Mouse (Mus musculus) cerebellum, adult 2 months (tissue): ENCODE measurements at regions not wholly inside any gene's neighbourhood (a gene's known extent, or its start where the extent isn't known, plus 50 kb on each side); places are given as distances from the start of the nearest gene placed in this dataset.
"Not testable (repeated sequence)": the region's sequence is repeated elsewhere in the genome, so short reads cannot be mapped to it uniquely, and the experiment has no call there.

Experiments used
- DNase-seq, 2 experiments: peaks; one replicate each; pipeline ENCODE4 v3.0.0; 2021
- H3K27ac ChIP-seq: fragments of 200-500 bp; 2 replicates; pipeline ENCODE4 v1.5.1; 2012; ENCODE audit warnings: low read length, control low read depth, inconsistent platforms; ENCODE audit not compliant: insufficient read depth
- H3K27me3 ChIP-seq: fragments of 200-500 bp; 2 replicates; pipeline ENCODE4 v1.6.1; 2012; ENCODE audit warnings: inconsistent platforms, mild to moderate bottlenecking, low read length, moderate library complexity; ENCODE audit not compliant: control insufficient read depth, insufficient read depth
- H3K4me1 ChIP-seq: fragments of 200-500 bp; 2 replicates; pipeline ENCODE4 v1.6.1; 2011; ENCODE audit warnings: low read length; ENCODE audit not compliant: control insufficient read depth, insufficient read depth
- H3K4me3 ChIP-seq: fragments of 200-500 bp; replicated peaks from 2 replicates; pipeline ENCODE3; 2011; ENCODE audit warnings: mild to moderate bottlenecking, low read depth, low read length, control low read depth; ENCODE audit not compliant: insufficient read depth
- CTCF ChIP-seq: fragments of 200-500 bp; IDR thresholded peaks from 2 replicates; pipeline ENCODE4 v1.5.1; 2011; ENCODE audit warnings: low read depth, mild to moderate bottlenecking, control low read depth, low read length, moderate library complexity, borderline replicate concordance; ENCODE audit not compliant: insufficient read depth
- POLR2A ChIP-seq: fragments of 200-500 bp; IDR thresholded peaks from 2 replicates; pipeline ENCODE4 v1.6.1; 2011; ENCODE audit warnings: low read length, control low read depth, borderline replicate concordance; ENCODE audit not compliant: insufficient read depth
- WGBS: fragments of 180-500 bp; shearing (Covaris S2); methylation state at CpG from one replicate; pipeline ENCODE4 v1.1.7; 2018; 5-methylcytosine and 5-hydroxymethylcytosine counted together

DNA sequence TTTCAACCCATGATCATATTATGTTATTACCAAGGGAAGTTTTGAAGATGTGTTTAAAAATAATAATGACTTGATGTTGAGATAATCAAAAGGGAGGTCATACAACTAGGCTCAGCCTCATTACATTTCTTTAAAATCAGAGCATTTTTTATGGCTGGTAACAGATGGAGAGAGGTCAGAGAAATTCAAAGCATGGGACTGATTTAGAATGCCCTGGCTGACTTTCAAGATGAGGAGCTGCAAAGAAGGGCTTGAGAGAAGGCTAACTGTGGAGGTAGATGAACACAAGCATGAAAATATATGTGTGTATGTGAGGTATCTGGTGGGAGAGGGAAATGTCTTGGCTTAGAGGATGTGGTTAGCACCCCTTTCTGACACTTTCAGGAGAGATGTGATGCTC lies 502.6 kb upstream of the Gdi2 start:
- H3K4me3 ChIP-seq, H3K4me1 ChIP-seq, H3K27ac ChIP-seq, H3K27me3 ChIP-seq: not testable (repeated sequence)
- DNase-seq = peak in 1 of 2 experiments; percentile 70

DNA sequence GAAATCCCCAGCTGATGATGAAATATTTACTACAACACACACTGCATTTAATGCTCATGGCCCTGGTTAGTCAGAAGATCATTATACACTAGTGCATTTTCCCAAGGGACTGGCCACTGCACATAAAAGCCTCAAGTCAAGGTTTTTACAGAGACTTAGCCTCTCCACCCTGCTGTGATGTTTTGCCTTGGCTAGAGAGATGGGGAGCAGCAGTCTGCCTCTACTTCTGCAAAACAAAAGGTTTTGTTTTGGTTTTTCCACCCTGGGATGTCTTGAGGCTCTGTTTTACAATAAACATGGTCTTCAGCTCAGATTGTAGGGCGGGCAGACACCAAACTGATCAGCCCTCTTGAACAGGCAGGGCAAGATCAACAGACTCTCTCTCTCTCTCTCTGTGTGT lies 500.9 kb upstream of the Gdi2 start:
- not testable (repeated sequence) for H3K4me1 ChIP-seq, DNase-seq, H3K27me3 ChIP-seq, H3K4me3 ChIP-seq, H3K27ac ChIP-seq
- WGBS = 20% methylated on average over 1 of the region's 1 CpGs

DNA sequence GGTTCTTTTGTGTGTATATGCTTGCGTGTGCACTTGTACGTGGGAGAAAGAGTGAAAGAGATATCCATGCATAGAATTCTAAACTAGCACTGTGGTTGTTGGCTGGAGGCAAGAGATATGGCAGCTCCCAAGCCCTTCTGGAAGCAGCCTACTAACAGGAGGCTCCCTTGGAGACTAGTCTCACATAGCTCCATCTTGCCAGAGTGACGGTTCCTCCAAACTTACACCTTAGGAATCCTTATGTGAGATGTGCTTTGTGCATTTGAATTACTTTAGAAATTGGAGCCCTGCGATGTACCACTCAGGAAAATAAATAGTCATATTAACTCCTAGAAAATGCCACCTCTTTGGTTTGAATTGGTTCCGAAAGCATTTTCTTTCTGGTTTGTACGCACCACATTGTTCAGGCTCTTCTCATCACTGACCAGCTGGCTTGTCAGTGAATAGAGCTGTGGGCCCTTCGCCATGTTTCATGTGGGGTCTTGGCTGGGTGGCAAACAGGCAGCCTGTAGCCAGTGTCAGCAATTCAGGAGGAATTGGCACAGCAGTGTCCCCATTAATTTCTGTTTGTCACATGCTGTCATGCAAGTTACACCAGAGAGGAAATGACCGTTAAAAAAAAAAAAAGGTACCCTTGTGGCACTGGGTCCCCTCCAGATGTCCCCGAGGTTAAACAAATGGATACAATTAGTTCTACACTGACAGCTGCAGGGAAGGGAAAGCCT lies 491.3 kb upstream of the Gdi2 start:
- 23% methylated on average over 9 of the region's 9 CpGs for WGBS

DNA sequence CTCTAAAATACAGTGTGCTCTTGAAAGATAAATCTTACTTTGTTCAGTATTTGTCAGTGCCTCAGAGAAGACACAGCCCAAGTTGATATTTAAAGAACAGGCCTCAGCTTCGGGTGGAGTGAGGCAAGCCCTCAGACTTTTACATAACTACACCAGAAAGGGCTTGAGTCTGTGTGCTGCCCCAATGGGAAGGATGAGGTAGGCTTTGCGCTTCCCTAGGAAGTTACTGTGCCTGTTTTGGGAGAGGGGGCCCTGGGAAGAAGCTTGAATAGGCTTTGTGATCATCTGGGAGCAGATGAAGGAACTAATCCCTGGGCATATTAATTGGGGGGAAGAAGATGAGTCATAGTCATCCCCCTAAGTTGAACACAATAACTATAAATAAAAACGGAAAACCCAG lies 454.4 kb upstream of the Gdi2 start:
- DNase-seq, H3K27ac ChIP-seq, H3K4me3 ChIP-seq, H3K27me3 ChIP-seq, H3K4me1 ChIP-seq: not testable (repeated sequence)
- WGBS = 82% methylated on average over 3 of the region's 3 CpGs

More for the DNA sequence above, 491.3 kb upstream of the Gdi2 start:
- not testable (repeated sequence) for H3K4me3 ChIP-seq, H3K4me1 ChIP-seq, H3K27me3 ChIP-seq
- DNase-seq = peak; percentile 29 to 65
- peak overlapping the region; percentile 65; the same call in 1 of the 2 replicates for H3K27ac ChIP-seq

DNA sequence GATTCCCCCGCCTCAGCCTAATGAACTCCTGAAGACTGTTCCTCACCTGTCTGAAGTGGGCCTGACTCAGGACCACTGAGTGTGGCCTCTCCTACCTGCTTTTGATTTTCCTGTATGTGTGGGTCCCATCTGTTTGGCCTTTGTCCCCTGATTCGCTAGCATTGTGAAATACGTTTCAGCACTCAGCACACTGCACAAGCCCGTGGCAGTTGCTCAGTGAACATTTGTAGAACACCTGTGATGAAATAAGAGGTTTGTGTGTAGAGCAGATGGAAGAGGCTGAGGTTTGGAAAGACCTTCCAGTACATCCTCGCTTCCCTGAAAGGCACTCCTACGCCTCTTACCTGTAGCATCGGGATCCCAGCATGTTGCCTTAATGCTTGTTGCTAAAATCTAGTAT lies 447.9 kb upstream of the Gdi2 start:
- not testable (repeated sequence) for H3K4me1 ChIP-seq, H3K27ac ChIP-seq, H3K27me3 ChIP-seq, H3K4me3 ChIP-seq, DNase-seq
- WGBS = 84% methylated on average over 7 of the region's 7 CpGs

DNA sequence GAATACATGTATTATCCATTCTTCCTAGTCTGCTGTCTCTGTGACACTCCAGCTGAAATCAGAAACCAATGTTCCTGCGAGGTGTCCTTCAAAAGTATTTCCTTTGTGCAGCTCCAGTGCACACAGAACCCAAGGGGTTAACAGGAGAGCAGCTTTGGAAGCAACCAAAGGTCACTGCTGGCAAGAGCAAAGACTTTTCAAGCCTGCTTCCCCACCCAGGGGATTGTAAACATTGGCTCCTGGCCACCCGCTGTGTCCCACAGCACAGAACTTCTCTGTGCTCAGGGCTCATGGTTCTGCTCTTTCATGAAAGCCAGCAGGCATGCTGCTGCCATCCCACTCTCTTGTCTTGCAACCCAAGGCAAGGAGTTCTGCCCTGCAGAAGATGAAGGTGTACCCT lies 431.3 kb upstream of the Gdi2 start:
- not testable (repeated sequence) for DNase-seq, H3K27ac ChIP-seq, H3K27me3 ChIP-seq, H3K4me1 ChIP-seq, H3K4me3 ChIP-seq
- WGBS = 32% methylated on average over 2 of the region's 2 CpGs

DNA sequence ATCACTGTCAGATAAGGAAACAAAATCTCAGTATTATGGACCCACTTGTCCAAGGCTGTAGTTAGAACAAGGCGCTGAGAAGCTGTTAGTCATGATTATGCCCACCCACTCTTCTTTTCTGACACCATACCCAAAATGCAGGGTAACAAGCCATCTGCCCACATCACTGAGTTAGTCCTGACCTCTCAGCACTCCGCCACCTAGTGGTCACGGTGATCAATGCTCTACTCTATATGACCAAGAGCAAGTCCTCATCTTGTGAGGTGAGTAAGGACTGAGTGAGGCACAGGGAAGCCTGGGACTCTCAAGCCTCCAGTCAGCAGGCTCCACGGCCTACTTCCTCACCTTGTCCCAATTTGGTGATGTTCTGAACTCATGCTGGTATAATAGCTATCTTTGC lies 409.7 kb upstream of the Gdi2 start:
- not testable (repeated sequence) for H3K4me1 ChIP-seq, H3K4me3 ChIP-seq, H3K27ac ChIP-seq, H3K27me3 ChIP-seq
- DNase-seq = peak in 1 of 2 experiments; percentile 16
- peak; percentile 29; the same call in 1 of the 2 replicates for TF ChIP-seq CTCF
- 25% methylated on average over 4 of the region's 4 CpGs for WGBS

DNA sequence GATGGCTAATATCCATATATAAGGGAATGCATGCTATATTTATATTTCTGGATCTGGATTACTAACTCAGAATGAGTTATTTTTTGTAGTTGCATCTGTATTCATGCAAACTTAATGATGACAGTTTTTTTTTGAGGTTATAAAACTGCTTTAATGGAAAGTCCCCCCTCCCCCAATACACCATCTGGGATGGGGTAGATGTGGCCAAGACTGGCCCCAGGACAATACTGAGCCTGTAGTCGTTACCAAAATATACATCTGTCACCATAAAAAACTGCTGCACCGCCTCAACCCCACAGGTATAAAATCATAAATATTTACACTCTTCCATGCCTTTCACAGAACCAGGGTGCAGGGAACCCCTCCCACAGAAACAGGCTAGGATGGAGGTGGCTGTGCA lies 400.6 kb upstream of the Gdi2 start:
- not testable (repeated sequence) for H3K4me3 ChIP-seq, H3K4me1 ChIP-seq, H3K27ac ChIP-seq, DNase-seq, H3K27me3 ChIP-seq
- WGBS = 36% methylated on average over 2 of the region's 2 CpGs

DNA sequence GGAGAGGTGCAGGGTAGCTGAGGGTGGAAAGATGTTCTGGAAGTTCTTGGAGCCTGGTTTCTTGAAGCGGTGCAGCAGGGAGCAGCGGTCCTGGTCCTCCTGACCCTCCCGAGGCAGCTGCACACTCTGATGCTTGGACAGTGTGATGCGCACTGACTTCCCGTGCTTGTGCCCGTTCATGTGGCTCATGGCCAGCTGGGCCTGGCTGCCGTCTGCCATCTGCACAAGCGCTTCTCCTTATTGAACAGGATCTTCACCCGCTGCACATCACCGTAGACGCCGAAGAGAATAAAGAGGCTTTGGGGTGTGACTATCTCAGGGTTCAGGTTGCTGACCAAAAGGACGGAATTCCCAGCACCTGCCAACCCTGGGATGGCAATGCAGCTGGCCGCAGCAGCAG lies 399.2 kb upstream of the Gdi2 start:
- Histone ChIP-seq H3K4me1 (0 out of 2 replicates have a peak, but pooled peaks cover 2% of the 10 kb centered on the region), H3K27me3 (no peaks in the 10 kb centered on the region), H3K4me3 (no peak overlapping the region), H3K27ac (no peak overlapping the region)
- peak; percentile 22 to 25 for DNase-seq
- TF ChIP-seq POLR2A (no peak), CTCF (no peak)
- 55% methylated on average over 14 of the region's 14 CpGs for WGBS

DNA sequence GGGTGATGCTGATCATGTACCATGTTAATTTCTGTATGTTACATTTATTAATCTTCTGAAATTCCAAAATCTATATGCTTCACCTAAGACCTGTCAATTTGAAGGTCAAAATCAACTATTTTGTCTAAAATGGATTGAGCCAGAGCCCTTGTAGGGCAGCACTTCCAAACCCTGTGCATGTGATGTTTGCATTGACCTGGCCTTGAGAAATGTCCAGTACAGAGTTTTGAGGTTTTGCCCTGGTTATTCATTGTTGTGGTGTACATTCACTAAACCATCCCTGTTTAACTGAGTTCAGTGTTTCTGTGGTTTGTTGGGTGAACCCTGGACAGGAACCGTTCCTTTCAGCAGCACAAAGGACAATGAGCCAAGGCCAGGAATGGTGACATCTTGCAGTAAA lies 392.4 kb upstream of the Gdi2 start:
- not testable (repeated sequence) for H3K27me3 ChIP-seq

More for the DNA sequence above, 392.4 kb upstream of the Gdi2 start:
- not testable (repeated sequence) for H3K4me1 ChIP-seq, H3K4me3 ChIP-seq, DNase-seq, H3K27ac ChIP-seq
- WGBS = 77% methylated on average over 1 of the region's 1 CpGs
